Mouse (Mus musculus) layer of hippocampus, adult 9-11 months (tissue): ENCODE data around the gene Eml3.
A peak's percentile ranks its signal among the peaks of the same experiment; 100 is the strongest.
"Not testable (repeated sequence)": the region's sequence is repeated elsewhere in the genome, so short reads cannot be mapped to it uniquely, and the experiment has no call there.

ENCODE experiments used
- DNase-seq: peaks from one replicate; pipeline ENCODE4 v3.0.0; 2022

Gene Eml3

GRCm38 (mm10) chr19:8929224-8930088 lies at the start of gene Eml3, which contains the start of gene Rom1:
Gene Eml3 (plus strand): TSS chr19:8929552.
Gene Rom1 (minus strand): TSS chr19:8929356.
- DNase-seq: peak; percentile 82

GRCm38 (mm10) chr19:8880311-8881033 lies 48.9 kb upstream of the Eml3 start, which contains the start of gene Uqcc3:
Gene Uqcc3 (minus strand): TSS chr19:8880923.
- peak; percentile 91 for DNase-seq

GRCm38 (mm10) chr19:8881034-8881392 lies 48.3 kb upstream of the Eml3 start:
- no peak for DNase-seq

- DNase-seq: no peak
Measured at GRCm38 (mm10) chr19:8883616-8884015, 45.7 kb upstream of the Eml3 start, which contains the start of the genes Lbhd1 and Gm49403. Gene Lbhd1 (plus strand): TSS chr19:8883732. Gene Gm49403 (plus strand): TSS chr19:8883930.

GRCm38 (mm10) chr19:8886916-8887584 lies 42.3 kb upstream of the Eml3 start:
- DNase-seq: no peak

- no peak for DNase-seq
Measured at GRCm38 (mm10) chr19:8887585-8888463, 41.5 kb upstream of the Eml3 start.

GRCm38 (mm10) chr19:8888511-8889385 lies 40.6 kb upstream of the Eml3 start, which contains the start of the genes 1810009A15Rik and Gm49416:
Gene 1810009A15Rik (plus strand): TSS chr19:8888853.
Gene Gm49416 (plus strand): TSS chr19:8888926.
- peak; percentile 94 for DNase-seq

GRCm38 (mm10) chr19:8892829-8893766 lies 36.3 kb upstream of the Eml3 start, which contains the start of gene Ints5:
Gene Ints5 (plus strand): TSS chr19:8893005.
- peak; percentile 74 for DNase-seq

GRCm38 (mm10) chr19:8895397-8895960 lies 33.9 kb upstream of the Eml3 start:
- DNase-seq: no peak

- not testable (repeated sequence) for DNase-seq
Measured at GRCm38 (mm10) chr19:8896231-8896630, 33.1 kb upstream of the Eml3 start.

- not testable (repeated sequence) for DNase-seq
Measured at GRCm38 (mm10) chr19:8897211-8897864, 32.0 kb upstream of the Eml3 start.

GRCm38 (mm10) chr19:8897865-8898495 lies 31.4 kb upstream of the Eml3 start, which contains the start of gene Ganab:
Gene Ganab (plus strand): TSS chr19:8898071.
- DNase-seq: peak; percentile 97

GRCm38 (mm10) chr19:8898576-8898975 lies 30.8 kb upstream of the Eml3 start:
- DNase-seq: no peak

- no peak for DNase-seq
Measured at GRCm38 (mm10) chr19:8899079-8899478, 30.3 kb upstream of the Eml3 start.

GRCm38 (mm10) chr19:8903412-8903811 lies 25.9 kb upstream of the Eml3 start:
- DNase-seq: no peak

GRCm38 (mm10) chr19:8908531-8908930 lies 20.8 kb upstream of the Eml3 start:
- DNase-seq: no peak

GRCm38 (mm10) chr19:8911810-8912209 lies 17.5 kb upstream of the Eml3 start:
- DNase-seq: no peak

GRCm38 (mm10) chr19:8914212-8914611 lies 15.1 kb upstream of the Eml3 start:
- peak; percentile 67 for DNase-seq
